Mouse (Mus musculus) Patski (cell line): ENCODE data around the gene Sf3b4. TPM values are rescaled to one million over a fixed set of nuclear protein-coding genes. Genes with fewer than 3 reads are reported as not detected.
"Not testable (repeated sequence)": the region's sequence is repeated elsewhere in the genome, so short reads cannot be mapped to it uniquely, and the experiment has no call there.

Source experiments
- ATAC-seq: fragments of 100-300 bp; one replicate; pipeline ENCODE4 v1.8.0; 2021
- CTCF ChIA-PET: fragments of 350-600 bp; sonication (Branson Sonifier 250); formaldehyde crosslinking; loops from one replicate; lab custom pipeline; 2022; ENCODE audit warnings: inconsistent platforms; lab: Charles Lee
- POLR2A ChIA-PET: fragments of 350-600 bp; sonication (Branson Sonifier 250); formaldehyde crosslinking; loops from one replicate; lab custom pipeline; 2022; ENCODE audit warnings: antibody characterized with exemption, inconsistent platforms; lab: Charles Lee
- DNase-seq: peaks from one replicate; pipeline ENCODE4 v3.0.0-alpha.2; 2011; ENCODE audit warnings: low read depth, low spot score
- H3K27me3 ChIP-seq: fragments of 371-371 bp; one replicate; pipeline ENCODE4 v1.5.1; 2021
- CTCF ChIP-seq: fragments of 100-300 bp; IDR thresholded peaks from one replicate; pipeline ENCODE4 v1.5.1; 2021
- in situ Hi-C: fragments of 300-500 bp; cut with MboI; formaldehyde crosslinking; loops from 3 replicates; pipeline ENCODE4 v1.11.1; 2018; ENCODE audit warnings: low pct_unique_long_range_greater_than_20kb, mixed read lengths
- polyA plus RNA-seq: library from polyadenylated mRNA; unstranded; gene quantifications from one replicate; pipeline ENCODE4 v1.2.3, GENCODE M21; 2021

Gene Sf3b4
- polyA plus RNA-seq, 1 experiment from 2014 or later: 119 TPM

- ChIA-PET CTCF (interaction anchor here (0.5 to 4.8 kb wide), 4 partner anchors 11 to 22 kb away, joined by 3 to 60 read pairs (median 7); partner anchors contain the start of genes Bola1 and Hist2h2ab), POLR2A (interaction anchor here (1.0 kb wide), 2 partner anchors 12 to 19 kb away, joined by 3 to 4 read pairs; partner anchors contain the start of genes Bola1 and Hist2h2ab)
- no peaks in the 10 kb centered on the region for H3K27me3 ChIP-seq
- no peak for DNase-seq
- no peak for ATAC-seq
- in situ Hi-C loops: no loop called here
- no peak for TF ChIP-seq CTCF
Measured at GRCm38 (mm10) chr3:96199731-96200130, 27.6 kb downstream of the Sf3b4 start.

DNA sequence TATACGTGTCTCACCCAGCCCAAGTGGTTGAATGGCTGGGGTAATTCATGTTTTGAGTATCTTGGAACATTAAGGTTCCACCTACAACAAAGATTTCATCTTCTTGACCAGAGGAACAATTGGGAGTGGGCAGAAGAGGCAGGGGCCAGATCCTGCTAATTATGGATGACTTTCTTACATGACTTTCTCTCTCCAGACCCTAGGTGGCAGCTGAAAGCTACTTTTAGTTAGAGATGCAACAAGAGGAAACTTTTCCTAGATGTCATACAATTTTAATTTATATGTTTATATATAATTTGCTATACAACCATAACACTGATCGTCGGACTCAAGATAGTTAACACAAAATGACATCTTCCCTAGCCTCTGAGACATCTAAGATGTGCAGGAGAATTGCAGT lies 35.7 kb downstream of the Sf3b4 start:
- CTCF ChIA-PET: interaction anchor here (0.7 to 8.2 kb wide), 6 partner anchors 9 to 71 kb away, joined by 3 to 60 read pairs (median 4); partner anchors contain the start of genes Bola1 and Hist2h2ab
- DNase-seq: no peak
- ATAC-seq: no peak
- H3K27me3 ChIP-seq: no peaks in the 10 kb centered on the region
- peak; percentile 56 for TF ChIP-seq CTCF
- in situ Hi-C loops: no loop called here
- POLR2A ChIA-PET: interaction anchor here (3.7 kb wide), 1 partner anchor 12 kb away, joined by 28 read pairs; the partner anchor contains the start of genes Bola1, Hist2h2ab, Hist2h2ac and Hist2h2be

DNA sequence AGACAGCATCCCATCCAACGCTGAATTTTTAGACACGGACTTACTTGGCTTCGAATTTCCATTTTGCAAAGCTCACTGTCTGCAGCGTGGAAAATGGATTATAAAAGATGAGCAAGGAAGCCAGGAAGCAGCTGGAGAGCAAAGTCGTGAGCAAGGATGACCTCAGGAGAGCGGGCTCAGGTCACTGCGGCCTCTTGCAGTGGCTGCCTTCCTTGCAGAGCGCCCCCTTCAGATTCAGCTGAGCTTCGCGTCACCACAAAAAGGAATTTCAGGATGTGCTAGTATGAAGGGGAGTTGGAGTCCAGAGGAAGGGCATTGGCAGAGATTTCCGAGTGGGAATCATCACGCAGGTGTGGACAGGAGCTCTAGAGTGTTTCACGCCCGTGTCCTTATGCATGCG lies 37.1 kb downstream of the Sf3b4 start:
- peak; percentile 65 for TF ChIP-seq CTCF
- ATAC-seq (no peak), DNase-seq (no peak)
- POLR2A ChIA-PET: interaction anchor here (0.6 to 3.7 kb wide), 6 partner anchors 10 to 53 kb away, joined by 3 to 28 read pairs (median 3); partner anchors contain the start of genes Bola1, Hist2h2ab, Hist2h2ac and Hist2h2be
- in situ Hi-C loops: no loop called here
- CTCF ChIA-PET: interaction anchor here (1.1 to 8.2 kb wide), 8 partner anchors 10 to 143 kb away, joined by 4 to 60 read pairs (median 4); partner anchors contain the start of genes Bola1 and Hist2h2ab
- H3K27me3 ChIP-seq: no peaks in the 10 kb centered on the region

GRCm38 (mm10) chr3:96219191-96219641 lies 47.1 kb downstream of the Sf3b4 start:
- ATAC-seq (no peak), DNase-seq (no peak)
- no peaks in the 10 kb centered on the region for H3K27me3 ChIP-seq
- in situ Hi-C loops: loop anchor here (10.0 kb wide), 1 partner anchor 154 kb away; no protein-coding TSS in a partner anchor
- ChIA-PET POLR2A (interaction anchor here (0.8 to 5.6 kb wide), 15 partner anchors 10 to 161 kb away, joined by 3 to 56 read pairs (median 8); partner anchors contain the start of genes Hist2h2aa1, Hist2h2bb, Hist2h3b and Hist2h4), CTCF (interaction anchor here (0.8 to 3.8 kb wide), 23 partner anchors 9 to 256 kb away, joined by 3 to 28 read pairs (median 5); partner anchors contain the start of genes Hist2h2bb and Hist2h4)
- no peak for TF ChIP-seq CTCF

- no peak for TF ChIP-seq CTCF
- in situ Hi-C loops: loop anchor here (5.0 to 10.0 kb wide), 2 partner anchors 48 to 155 kb away; partner anchors contain the start of genes Hist2h2bb and Hist2h3b
- no peaks in the 10 kb centered on the region for H3K27me3 ChIP-seq
- ChIA-PET POLR2A (interaction anchor here (0.8 to 5.6 kb wide), 17 partner anchors 10 to 162 kb away, joined by 3 to 56 read pairs (median 8); partner anchors contain the start of genes Hist2h2aa1, Hist2h2bb, Hist2h3b and Hist2h4), CTCF (interaction anchor here (0.8 to 3.8 kb wide), 23 partner anchors 8 to 256 kb away, joined by 3 to 28 read pairs (median 5); partner anchors contain the start of genes Hist2h2bb and Hist2h4)
- DNase-seq (peak; percentile 87), ATAC-seq (peak; percentile 56)
Measured at GRCm38 (mm10) chr3:96219661-96220130, 47.6 kb downstream of the Sf3b4 start, which contains the start of the genes Bola1 and Hist2h2ab. Gene Bola1 (minus strand): TSS chr3:96219709. Gene Hist2h2ab (plus strand): TSS chr3:96219865.

- not testable (repeated sequence) for DNase-seq, H3K27me3 ChIP-seq
- ChIA-PET POLR2A (interaction anchor here (0.8 to 5.6 kb wide), 16 partner anchors 9 to 162 kb away, joined by 3 to 56 read pairs (median 8); partner anchors contain the start of genes Hist2h2aa1, Hist2h2bb, Hist2h3b and Hist2h4), CTCF (interaction anchor here (0.9 to 3.8 kb wide), 19 partner anchors 11 to 257 kb away, joined by 3 to 28 read pairs (median 8); partner anchors contain the start of genes Hist2h2bb and Hist2h4)
- in situ Hi-C loops: loop anchor here (5.0 kb wide), 1 partner anchor 47 kb away; the partner anchor contains the start of genes Hist2h2bb and Hist2h3b
- ATAC-seq: peak; percentile 2
Measured at GRCm38 (mm10) chr3:96220131-96220764, 48.1 kb downstream of the Sf3b4 start.

- in situ Hi-C loops: loop anchor here (5.0 kb wide), 1 partner anchor 46 kb away; the partner anchor contains the start of genes Hist2h2bb and Hist2h3b
- CTCF ChIA-PET: interaction anchor here (1.1 to 3.8 kb wide), 9 partner anchors 9 to 155 kb away, joined by 3 to 23 read pairs (median 5); no protein-coding TSS in a partner anchor
- H3K27me3 ChIP-seq: no peaks in the 10 kb centered on the region
- DNase-seq (peak; percentile 98), ATAC-seq (peak; percentile 83)
- POLR2A ChIA-PET: interaction anchor here (0.7 to 5.6 kb wide), 14 partner anchors 9 to 163 kb away, joined by 3 to 56 read pairs (median 7); partner anchors contain the start of genes Hist2h2aa1, Hist2h2bb, Hist2h3b and Mtmr11
- no peak for TF ChIP-seq CTCF
Measured at GRCm38 (mm10) chr3:96220765-96221639, 48.9 kb downstream of the Sf3b4 start, which contains the start of the genes Hist2h2ac and Hist2h2be. Gene Hist2h2ac (minus strand): TSS chr3:96220880. Gene Hist2h2be (plus strand): TSS chr3:96221119.

- TF ChIP-seq CTCF: no peak
- ChIA-PET POLR2A (interaction anchor here (0.7 to 5.6 kb wide), 12 partner anchors 12 to 164 kb away, joined by 3 to 56 read pairs (median 10); partner anchors contain the start of genes Hist2h2aa1, Hist2h2bb, Hist2h3b and Mtmr11), CTCF (interaction anchor here (1.3 to 3.8 kb wide), 6 partner anchors 8 to 155 kb away, joined by 3 to 23 read pairs (median 5); no protein-coding TSS in a partner anchor)
- in situ Hi-C loops: loop anchor here (5.0 kb wide), 1 partner anchor 46 kb away; the partner anchor contains the start of genes Hist2h2bb and Hist2h3b
- ATAC-seq: no peak
- DNase-seq: no peak
- H3K27me3 ChIP-seq: no peaks in the 10 kb centered on the region
Measured at GRCm38 (mm10) chr3:96221640-96222038, 49.5 kb downstream of the Sf3b4 start.
